In genomic region chr4:148121982-148122693, GRCm38 (mm10) we compare ENCODE assay signal across 9 mouse cellular contexts. TPM values are rescaled to one million over a fixed set of nuclear protein-coding genes. Genes with fewer than 3 reads are reported as not detected.
A peak's percentile ranks its signal among the peaks of the same experiment; 100 is the strongest.
DNase-seq lines count a peak whose midpoint lies in the region; ATAC-seq and TF ChIP-seq lines count a peak whose summit lies in the region.
"Had no signal": no experiment of that assay in that cellular context is flagged by ENCODE, and none has a peak within 500 bp of the region (broad histone marks: within the 10 kb centered on the region; RNA-seq: fewer than 3 reads in every experiment).

No protein-coding gene starts in this region.

- TF ChIP-seq CTCF in kidney, postnatal 0 days (IDR thresholded peaks at IDR 0.05; ENCODE audit: low read depth) = no peak
- no peak for TF ChIP-seq CTCF in gastrocnemius, adult 2 months (IDR thresholded peaks at IDR 0.05)

- no peak overlapping the region for H3K4me3 ChIP-seq in kidney, postnatal 0 days (replicated peaks; ENCODE audit: low read depth, low read length)
- no peak overlapping the region for H3K4me3 ChIP-seq in forebrain, embryonic 15.5 days
- no peak overlapping the region for H3K4me3 ChIP-seq in limb, embryonic 14.5 days (replicated peaks; ENCODE audit: low read length)
- no peak overlapping the region for H3K4me3 ChIP-seq in neural tube, embryonic 15.5 days (replicated peaks)
- no peak overlapping the region for H3K4me3 ChIP-seq in heart, embryonic 12.5 days
- H3K4me3 ChIP-seq in gastrocnemius, adult 2 months = no peak overlapping the region

- no peaks in the 10 kb centered on the region for H3K9me3 ChIP-seq in kidney, postnatal 0 days (replicated peaks; ENCODE audit: low read length)
- no peaks in the 10 kb centered on the region for H3K9me3 ChIP-seq in forebrain, embryonic 15.5 days
- no peaks in the 10 kb centered on the region for H3K9me3 ChIP-seq in limb, embryonic 14.5 days (ENCODE audit: control insufficient read depth, low read length)
- H3K9me3 ChIP-seq in neural tube, embryonic 15.5 days (replicated peaks) = no peaks in the 10 kb centered on the region
- H3K9me3 ChIP-seq in heart, embryonic 12.5 days (replicated peaks) = peaks cover 4% of the 10 kb centered on the region; the same call in 1 of the 2 replicates

- TF ChIP-seq POLR2A in limb, embryonic 14.5 days (IDR thresholded peaks at IDR 0.05; ENCODE audit: borderline replicate concordance, extremely low read depth, insufficient read depth, insufficient read length) = no peak

- H3K36me3 ChIP-seq in kidney, postnatal 0 days (ENCODE audit: insufficient read depth, low read length) = no peaks in the 10 kb centered on the region
- H3K36me3 ChIP-seq in forebrain, embryonic 15.5 days = no peaks in the 10 kb centered on the region
- H3K36me3 ChIP-seq in limb, embryonic 14.5 days (ENCODE audit: control insufficient read depth, insufficient read depth, low read length) = no peaks in the 10 kb centered on the region
- no peaks in the 10 kb centered on the region for H3K36me3 ChIP-seq in neural tube, embryonic 15.5 days
- H3K36me3 ChIP-seq in heart, embryonic 12.5 days = no peaks in the 10 kb centered on the region

- intact Hi-C loops in gastrocnemius, adult 2 months (cut with DNase I) = no loop called here

- H3K4me1 ChIP-seq in kidney, postnatal 0 days (replicated peaks; ENCODE audit: insufficient read depth, low read length) = no peaks in the 10 kb centered on the region
- H3K4me1 ChIP-seq in forebrain, embryonic 15.5 days = peaks cover 61% of the 10 kb centered on the region
- peaks cover 9% of the 10 kb centered on the region; the same call in 1 of the 2 replicates for H3K4me1 ChIP-seq in limb, embryonic 14.5 days (ENCODE audit: control insufficient read depth, insufficient read depth, low read length)
- peaks cover 30% of the 10 kb centered on the region for H3K4me1 ChIP-seq in neural tube, embryonic 15.5 days
- H3K4me1 ChIP-seq in heart, embryonic 12.5 days (replicated peaks) = no peaks in the 10 kb centered on the region

- peak; percentile 38 for DNase-seq in kidney, postnatal 0 days (ENCODE audit: low spot score)
- DNase-seq in kidney, adult 11 months = no peak
- peak; percentile 58 for DNase-seq in limb, embryonic 14.5 days (ENCODE audit: low spot score)
- DNase-seq in thymus, adult 18-20 months = no peak
- no peak for DNase-seq in gastrocnemius, adult 2 months

- H3K4me2 ChIP-seq in kidney, postnatal 0 days (ENCODE audit: low read length) = no peak overlapping the region
- 0 out of 2 replicates have a peak overlapping the region, but pooled peaks have one; percentile 4 for H3K4me2 ChIP-seq in forebrain, embryonic 15.5 days (replicated peaks)
- no peak overlapping the region for H3K4me2 ChIP-seq in limb, embryonic 14.5 days (replicated peaks; ENCODE audit: low read depth, low read length, severe bottlenecking)
- H3K4me2 ChIP-seq in neural tube, embryonic 15.5 days = no peak overlapping the region
- no peak overlapping the region for H3K4me2 ChIP-seq in heart, embryonic 12.5 days

- no peak overlapping the region for H3K27ac ChIP-seq in kidney, postnatal 0 days
- peak overlapping the region; percentile 88 for H3K27ac ChIP-seq in forebrain, embryonic 15.5 days (replicated peaks)
- H3K27ac ChIP-seq in limb, embryonic 14.5 days (replicated peaks; ENCODE audit: low read depth, low read length) = peak overlapping the region; percentile 26; the same call in 1 of the 2 replicates
- peak overlapping the region; percentile 81 for H3K27ac ChIP-seq in neural tube, embryonic 15.5 days (replicated peaks)
- H3K27ac ChIP-seq in heart, embryonic 12.5 days (ENCODE audit: poor library complexity, severe bottlenecking) = no peak overlapping the region
- no peak overlapping the region for H3K27ac ChIP-seq in gastrocnemius, adult 2 months

- H3K27me3 ChIP-seq in kidney, postnatal 0 days (ENCODE audit: insufficient read depth, low read length) = no peaks in the 10 kb centered on the region
- H3K27me3 ChIP-seq in forebrain, embryonic 15.5 days = no peaks in the 10 kb centered on the region
- no peaks in the 10 kb centered on the region for H3K27me3 ChIP-seq in limb, embryonic 14.5 days (ENCODE audit: control insufficient read depth, insufficient read depth, low read length)
- H3K27me3 ChIP-seq in neural tube, embryonic 15.5 days (replicated peaks) = no peaks in the 10 kb centered on the region
- H3K27me3 ChIP-seq in heart, embryonic 12.5 days (replicated peaks) = peaks cover 61% of the 10 kb centered on the region

- H3K9ac ChIP-seq in kidney, postnatal 0 days (ENCODE audit: low read depth, low read length) = no peak overlapping the region
- no peak overlapping the region for H3K9ac ChIP-seq in forebrain, embryonic 15.5 days (replicated peaks)
- H3K9ac ChIP-seq in limb, embryonic 14.5 days (ENCODE audit: low read depth, low read length, severe bottlenecking) = no peak overlapping the region
- H3K9ac ChIP-seq in neural tube, embryonic 15.5 days (replicated peaks) = no peak overlapping the region
- no peak overlapping the region for H3K9ac ChIP-seq in heart, embryonic 12.5 days

- WGBS in kidney, postnatal 0 days = 16% methylated on average over 6 of the region's 6 CpGs
- 6% methylated on average over 6 of the region's 6 CpGs for WGBS in forebrain, embryonic 15.5 days
- 6% methylated on average over 6 of the region's 6 CpGs for WGBS in limb, embryonic 14.5 days
- WGBS in neural tube, embryonic 15.5 days = 15% methylated on average over 6 of the region's 6 CpGs
- 15% methylated on average over 6 of the region's 6 CpGs for WGBS in heart, embryonic 12.5 days

- peak; percentile 58 for ATAC-seq in kidney, postnatal 0 days (replicated peaks; ENCODE audit: low FRiP score, low read depth)
- peak; percentile 77 for ATAC-seq in forebrain, embryonic 15.5 days (replicated peaks)
- peak; percentile 92 for ATAC-seq in limb, embryonic 14.5 days (ENCODE audit: low FRiP score, low read depth)
- peak; percentile 61 for ATAC-seq in neural tube, embryonic 15.5 days (ENCODE audit: low FRiP score)
- ATAC-seq in heart, embryonic 12.5 days (ENCODE audit: insufficient number of reproducible peaks, low FRiP score) = no peak

RNA-seq across cellular contexts. Expression of gene Mad2l2, which starts 8.0 kb away (rescaled TPM):
- polyA plus RNA-seq in kidney, postnatal 0 days (2015; fragmentation: Nextera tagmentation; extraction: Ambion mirVana) = 73.1 and 77.2 TPM in 2 replicates
- 123 and 127 TPM in 2 replicates for polyA plus RNA-seq in forebrain, embryonic 15.5 days (2015; fragmentation: Nextera tagmentation; extraction: Ambion mirVana)
- 55.9 and 56.9 TPM in 2 replicates for polyA plus RNA-seq in limb, embryonic 14.5 days (2012; rRNA removed)
- polyA plus RNA-seq in limb, embryonic 14.5 days (2014; fragmentation: Nextera tagmentation; extraction: Ambion mirVana) = 66.0 and 77.8 TPM in 2 replicates
- 99.2 and 99.9 TPM in 2 replicates for polyA plus RNA-seq in neural tube, embryonic 15.5 days (2015; fragmentation: Nextera tagmentation; extraction: Ambion mirVana)
- polyA plus RNA-seq in heart, embryonic 12.5 days (2016; fragmentation: Nextera tagmentation; extraction: Ambion mirVana) = 36.6 and 39.3 TPM in 2 replicates
- 10 to 100 TPM; 10.3 to 18.0 TPM for total RNA-seq in gastrocnemius, adult 2 months (2021)

RNA-seq across cellular contexts. Expression of gene Draxin, which starts 8.4 kb away (rescaled TPM):
- polyA plus RNA-seq in kidney, postnatal 0 days (2015; fragmentation: Nextera tagmentation; extraction: Ambion mirVana) = 0.14 and 0.24 TPM in 2 replicates
- polyA plus RNA-seq in forebrain, embryonic 15.5 days (2015; fragmentation: Nextera tagmentation; extraction: Ambion mirVana) = 21.2 TPM in 2 replicates
- polyA plus RNA-seq in limb, embryonic 14.5 days (2012; rRNA removed) = 1.5 and 1.7 TPM in 2 replicates
- polyA plus RNA-seq in limb, embryonic 14.5 days (2014; fragmentation: Nextera tagmentation; extraction: Ambion mirVana) = 0.45 and 0.50 TPM in 2 replicates
- 7.3 and 10.4 TPM in 2 replicates for polyA plus RNA-seq in neural tube, embryonic 15.5 days (2015; fragmentation: Nextera tagmentation; extraction: Ambion mirVana)
- polyA plus RNA-seq in heart, embryonic 12.5 days (2016; fragmentation: Nextera tagmentation; extraction: Ambion mirVana) = 0.05 and 0.08 TPM in 2 replicates
- under 1 TPM in 1 of 2 experiments, not detected in 1; 0.03 TPM for total RNA-seq in gastrocnemius, adult 2 months (2021)
- total RNA-seq: megakaryocyte progenitor cell, adult 5-6 weeks had no signal

RNA-seq across cellular contexts. Expression of gene Fbxo6, which starts 29.8 kb away (rescaled TPM):
- polyA plus RNA-seq in kidney, postnatal 0 days (2015; fragmentation: Nextera tagmentation; extraction: Ambion mirVana) = 28.5 and 33.7 TPM in 2 replicates
- polyA plus RNA-seq in forebrain, embryonic 15.5 days (2015; fragmentation: Nextera tagmentation; extraction: Ambion mirVana) = 15.6 and 18.0 TPM in 2 replicates
- 12.4 and 13.9 TPM in 2 replicates for polyA plus RNA-seq in limb, embryonic 14.5 days (2012; rRNA removed)
- polyA plus RNA-seq in limb, embryonic 14.5 days (2014; fragmentation: Nextera tagmentation; extraction: Ambion mirVana) = 15.5 and 16.4 TPM in 2 replicates
- polyA plus RNA-seq in neural tube, embryonic 15.5 days (2015; fragmentation: Nextera tagmentation; extraction: Ambion mirVana) = 20.6 and 21.9 TPM in 2 replicates
- polyA plus RNA-seq in heart, embryonic 12.5 days (2016; fragmentation: Nextera tagmentation; extraction: Ambion mirVana) = 20.2 and 22.9 TPM in 2 replicates
- total RNA-seq in gastrocnemius, adult 2 months (2021) = 10 to 100 TPM; 36.8 to 46.4 TPM

RNA-seq across cellular contexts. Expression of gene Agtrap, which starts 34.3 kb away (rescaled TPM):
- 38.4 and 38.9 TPM in 2 replicates for polyA plus RNA-seq in kidney, postnatal 0 days (2015; fragmentation: Nextera tagmentation; extraction: Ambion mirVana)
- polyA plus RNA-seq in forebrain, embryonic 15.5 days (2015; fragmentation: Nextera tagmentation; extraction: Ambion mirVana) = 4.6 and 5.6 TPM in 2 replicates
- polyA plus RNA-seq in limb, embryonic 14.5 days (2012; rRNA removed) = 11.0 and 14.6 TPM in 2 replicates
- 17.6 and 20.1 TPM in 2 replicates for polyA plus RNA-seq in limb, embryonic 14.5 days (2014; fragmentation: Nextera tagmentation; extraction: Ambion mirVana)
- 5.2 and 10.4 TPM in 2 replicates for polyA plus RNA-seq in neural tube, embryonic 15.5 days (2015; fragmentation: Nextera tagmentation; extraction: Ambion mirVana)
- 18.9 and 19.8 TPM in 2 replicates for polyA plus RNA-seq in heart, embryonic 12.5 days (2016; fragmentation: Nextera tagmentation; extraction: Ambion mirVana)
- 10 to 100 TPM in 1 of 2 experiments, 1 to 10 TPM in 1; 9.8 to 12.6 TPM for total RNA-seq in gastrocnemius, adult 2 months (2021)

RNA-seq across cellular contexts. Expression of gene Fbxo44, which starts 38.1 kb away (rescaled TPM):
- 30.2 and 30.5 TPM in 2 replicates for polyA plus RNA-seq in kidney, postnatal 0 days (2015; fragmentation: Nextera tagmentation; extraction: Ambion mirVana)
- polyA plus RNA-seq in forebrain, embryonic 15.5 days (2015; fragmentation: Nextera tagmentation; extraction: Ambion mirVana) = 60.7 and 64.6 TPM in 2 replicates
- polyA plus RNA-seq in limb, embryonic 14.5 days (2012; rRNA removed) = 21.1 and 24.7 TPM in 2 replicates
- polyA plus RNA-seq in limb, embryonic 14.5 days (2014; fragmentation: Nextera tagmentation; extraction: Ambion mirVana) = 8.1 and 10.8 TPM in 2 replicates
- polyA plus RNA-seq in neural tube, embryonic 15.5 days (2015; fragmentation: Nextera tagmentation; extraction: Ambion mirVana) = 89.4 and 104 TPM in 2 replicates
- polyA plus RNA-seq in heart, embryonic 12.5 days (2016; fragmentation: Nextera tagmentation; extraction: Ambion mirVana) = 24.9 and 25.1 TPM in 2 replicates
- 1 to 10 TPM; 7.5 to 9.7 TPM for total RNA-seq in gastrocnemius, adult 2 months (2021)

Comparison
In these comparisons a context has a peak if more than half of its experiments do, and no peak if none do; other contexts are left out.
1. DNase-seq: peak in kidney, postnatal 0 days (single experiment) and limb, embryonic 14.5 days (single experiment); none in kidney, adult 11 months (single experiment), thymus, adult 18-20 months (0 of 2) and gastrocnemius, adult 2 months (single experiment).
2. H3K27ac ChIP-seq: peak in forebrain, embryonic 15.5 days (single experiment), limb, embryonic 14.5 days (single experiment) and neural tube, embryonic 15.5 days (single experiment); none in kidney, postnatal 0 days (single experiment), heart, embryonic 12.5 days (single experiment) and gastrocnemius, adult 2 months (single experiment).